Mouse (Mus musculus): ENCODE data around the gene Fbxo40.

The Fbxo40 gene

DNA sequence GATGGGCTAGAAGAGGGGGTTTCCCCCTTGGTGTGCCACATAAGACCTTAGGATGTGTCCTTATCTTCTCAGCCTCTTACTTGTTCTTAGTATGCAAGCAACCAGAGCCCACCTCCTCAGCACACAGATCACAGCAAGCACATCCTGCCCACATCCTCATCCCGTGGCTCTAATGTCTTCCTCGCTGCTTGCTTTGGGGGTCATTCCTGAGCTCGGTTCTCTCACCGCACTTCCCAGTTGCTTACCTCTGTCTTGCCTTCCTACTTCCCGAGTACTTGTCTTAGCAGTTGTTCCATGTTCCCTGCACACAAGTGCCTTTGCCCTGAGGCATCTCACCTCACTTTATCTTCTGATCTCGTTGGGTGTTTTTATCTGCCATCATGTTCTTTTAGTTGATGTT is 68.3 kb downstream of the Fbxo40 start:
- no peak for DNase-seq (ENCODE audit: low spot score in 2 of 2)

- DNase-seq (ENCODE audit: low spot score in 2 of 2), result no peak
Measured at GRCm38 (mm10) chr16:36921067-36921613, 69.1 kb downstream of the Fbxo40 start.

GRCm38 (mm10) chr16:36920410-36920809 is 69.9 kb downstream of the Fbxo40 start:
- DNase-seq (ENCODE audit: low spot score in 2 of 2), result no peak

- no peak for DNase-seq (ENCODE audit: low spot score in 2 of 2)
Measured at GRCm38 (mm10) chr16:36918505-36918904, 71.8 kb downstream of the Fbxo40 start.

- no peak for DNase-seq (ENCODE audit: low spot score in 2 of 2)
Measured at GRCm38 (mm10) chr16:36914195-36914594, 76.1 kb downstream of the Fbxo40 start.
